Mouse (Mus musculus) ES-Bruce4 (cell line): ENCODE measurements around the gene Sdhaf4.

Experiments
- CTCF ChIP-seq: IDR thresholded peaks from one replicate; pipeline ENCODE4 v1.8.1; 2011; ENCODE audit warnings: low read depth, low read length
- POLR2A ChIP-seq: IDR thresholded peaks from one replicate; pipeline ENCODE4 v1.8.1; 2011; ENCODE audit warnings: low read length; ENCODE audit not compliant: insufficient read depth

- TF ChIP-seq POLR2A (no peak), CTCF (no peak)
Observed at GRCm38 (mm10) chr1:24010821-24011220, 5.4 kb upstream of the Sdhaf4 start.
